Mouse (Mus musculus) neural tube, embryonic 12.5 days (tissue): ENCODE measurements around the gene Peli1. TPM values are rescaled to one million over a fixed set of nuclear protein-coding genes. Genes with fewer than 3 reads are reported as not detected.

Source experiments
- ATAC-seq: fragments of 200-750 bp; cut with Nextera tagmentation; 2 replicates; pipeline ENCODE4 v1.8.0; 2017; ENCODE audit warnings: low read depth, mild to moderate bottlenecking, moderate TSS enrichment, moderate library complexity; ENCODE audit not compliant: low FRiP score
- H3K27ac ChIP-seq: fragments of 300-500 bp; sonication (generic); 2 replicates; pipeline ENCODE4 v1.5.1; 2016
- H3K27me3 ChIP-seq: fragments of 300-500 bp; sonication (generic); replicated peaks from 2 replicates; pipeline ENCODE4 v1.6.1; 2016; ENCODE audit warnings: mild to moderate bottlenecking
- H3K36me3 ChIP-seq: fragments of 300-500 bp; sonication (generic); 2 replicates; pipeline ENCODE4 v1.6.1; 2016; ENCODE audit warnings: mild to moderate bottlenecking
- H3K4me1 ChIP-seq: fragments of 300-500 bp; sonication (generic); 2 replicates; pipeline ENCODE4 v1.6.1; 2016
- H3K4me2 ChIP-seq: fragments of 300-500 bp; sonication (generic); replicated peaks from 2 replicates; pipeline ENCODE4 v1.6.1; 2016; ENCODE audit warnings: mild to moderate bottlenecking
- H3K4me3 ChIP-seq: fragments of 300-500 bp; sonication (generic); 2 replicates; pipeline ENCODE4 v1.5.1; 2016
- H3K9ac ChIP-seq: fragments of 300-500 bp; sonication (generic); 2 replicates; pipeline ENCODE4 v1.6.1; 2016; ENCODE audit warnings: mild to moderate bottlenecking
- H3K9me3 ChIP-seq: fragments of 300-500 bp; sonication (generic); 2 replicates; pipeline ENCODE4 v1.6.1; 2016; ENCODE audit warnings: mild to moderate bottlenecking
- WGBS: fragments of 180-500 bp; shearing (Covaris S2); methylation state at CpG from one replicate; pipeline ENCODE4 v1.1.7; 2016; 5-methylcytosine and 5-hydroxymethylcytosine counted together
- polyA plus RNA-seq: library from polyadenylated mRNA; unstranded; fragments of >200 nt; fragmentation: Nextera tagmentation; extraction: Ambion mirVana; gene quantifications from 2 replicates; pipeline ENCODE4 v1.2.1, GENCODE M21; 2016

The Peli1 gene
- polyA plus RNA-seq, 1 experiment from 2014 or later: 109 TPM

DNA sequence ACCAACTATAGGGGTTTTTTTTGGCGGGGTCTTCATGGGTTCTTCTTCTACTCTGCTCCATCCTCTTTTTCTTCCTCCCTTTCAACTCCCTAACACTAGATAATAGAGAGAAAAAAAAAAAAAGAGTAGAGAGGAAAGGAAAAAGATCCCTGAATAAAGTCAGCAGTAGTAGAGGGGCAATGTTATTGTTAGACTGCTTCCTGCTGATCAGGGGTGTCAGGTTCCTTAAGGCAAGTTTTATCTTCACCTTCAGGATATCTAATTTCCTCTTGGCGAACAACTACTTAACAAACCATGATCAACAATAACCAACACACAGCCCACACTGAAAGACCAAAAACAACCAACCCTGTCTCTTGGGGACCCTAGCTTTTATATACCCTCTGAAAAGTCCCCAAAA is 31.3 kb downstream of the Peli1 start:
- Histone ChIP-seq H3K4me3 (no peak overlapping the region), H3K27ac (no peak overlapping the region), H3K9ac (no peak overlapping the region), H3K4me2 (no peak overlapping the region), H3K27me3 (no peaks in the 10 kb centered on the region), H3K36me3 (no peaks in the 10 kb centered on the region), H3K4me1 (no peaks in the 10 kb centered on the region), H3K9me3 (0 out of 2 replicates have a peak, but pooled peaks cover 6% of the 10 kb centered on the region)
- no peak for ATAC-seq
- 75% methylated on average over 2 of the region's 2 CpGs for whole genome bisulfite sequencing

GRCm38 (mm10) chr11:21131692-21132091 is 40.6 kb downstream of the Peli1 start:
- ATAC-seq: no peak
- Histone ChIP-seq H3K27me3 (no peaks in the 10 kb centered on the region), H3K4me1 (no peaks in the 10 kb centered on the region), H3K9ac (no peak overlapping the region), H3K27ac (no peak overlapping the region), H3K4me2 (no peak overlapping the region), H3K9me3 (peaks cover 11% of the 10 kb centered on the region), H3K36me3 (peaks cover 10% of the 10 kb centered on the region; the same call in 1 of the 2 replicates), H3K4me3 (no peak overlapping the region)
- WGBS: 88% methylated on average over 2 of the region's 2 CpGs

DNA sequence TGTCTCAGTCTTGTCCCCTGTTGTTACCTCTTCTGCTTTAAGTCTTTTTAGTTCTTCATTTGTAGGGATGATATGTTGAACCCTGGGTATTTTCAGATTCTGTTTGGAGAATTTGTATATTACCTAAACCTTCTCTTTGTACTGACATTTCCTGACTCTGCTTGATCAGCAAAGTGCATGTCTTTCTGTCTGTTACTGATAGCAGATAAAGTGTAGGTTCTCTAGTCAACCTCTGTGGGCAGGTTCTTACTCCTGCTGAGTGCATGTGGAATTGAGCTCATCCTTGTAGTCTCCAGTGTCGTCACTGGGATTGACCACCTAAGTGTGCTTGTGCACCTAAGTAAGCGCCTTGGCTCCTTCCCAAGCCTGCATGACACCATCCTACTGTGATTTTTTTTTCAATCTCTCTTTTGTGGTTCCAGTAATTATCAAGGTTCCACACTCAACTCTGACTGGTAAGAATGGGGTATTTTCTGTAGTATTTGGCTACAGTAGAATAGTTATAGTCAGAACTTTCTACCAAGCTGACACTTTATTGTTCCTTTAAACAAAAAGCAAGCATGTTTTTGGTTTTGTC is 43.9 kb downstream of the Peli1 start:
- H3K27me3 ChIP-seq: no peaks in the 10 kb centered on the region
- no peak for ATAC-seq
- no peak overlapping the region for H3K4me3 ChIP-seq
- H3K36me3 ChIP-seq: peaks cover 18% of the 10 kb centered on the region; the same call in 1 of the 2 replicates
- H3K9me3 ChIP-seq: no peaks in the 10 kb centered on the region
- no peak overlapping the region for H3K27ac ChIP-seq
- no peak overlapping the region for H3K9ac ChIP-seq
- 87% methylated on average over 2 of the region's 2 CpGs for WGBS
- no peak overlapping the region for H3K4me2 ChIP-seq
- no peaks in the 10 kb centered on the region for H3K4me1 ChIP-seq

DNA sequence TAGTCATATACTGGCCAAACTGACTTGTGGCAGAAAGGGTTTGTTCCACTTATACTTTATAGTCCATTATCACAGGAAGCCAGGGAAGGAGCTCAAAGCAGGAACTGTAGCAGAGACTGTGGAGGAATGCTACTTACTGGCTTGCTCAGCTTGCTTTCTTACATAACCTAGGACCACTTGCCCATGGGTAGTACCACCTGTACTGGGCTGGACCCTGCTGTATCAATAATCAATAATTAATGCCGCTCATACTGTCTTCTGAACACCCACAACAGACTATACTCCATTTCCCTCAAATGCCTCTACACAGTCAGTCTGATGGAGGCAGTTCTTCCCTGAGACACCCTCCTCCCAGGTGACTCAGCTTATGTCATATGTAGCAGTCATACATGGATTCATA is 48.4 kb downstream of the Peli1 start:
- no peak overlapping the region for H3K4me3 ChIP-seq
- no peak overlapping the region for H3K4me2 ChIP-seq
- peaks cover 41% of the 10 kb centered on the region for H3K36me3 ChIP-seq
- no peak for ATAC-seq
- 91% methylated on average over 1 of the region's 1 CpGs for WGBS
- H3K27ac ChIP-seq: no peak overlapping the region
- H3K9me3 ChIP-seq: no peaks in the 10 kb centered on the region
- no peaks in the 10 kb centered on the region for H3K27me3 ChIP-seq
- H3K9ac ChIP-seq: no peak overlapping the region
- H3K4me1 ChIP-seq: no peaks in the 10 kb centered on the region

DNA sequence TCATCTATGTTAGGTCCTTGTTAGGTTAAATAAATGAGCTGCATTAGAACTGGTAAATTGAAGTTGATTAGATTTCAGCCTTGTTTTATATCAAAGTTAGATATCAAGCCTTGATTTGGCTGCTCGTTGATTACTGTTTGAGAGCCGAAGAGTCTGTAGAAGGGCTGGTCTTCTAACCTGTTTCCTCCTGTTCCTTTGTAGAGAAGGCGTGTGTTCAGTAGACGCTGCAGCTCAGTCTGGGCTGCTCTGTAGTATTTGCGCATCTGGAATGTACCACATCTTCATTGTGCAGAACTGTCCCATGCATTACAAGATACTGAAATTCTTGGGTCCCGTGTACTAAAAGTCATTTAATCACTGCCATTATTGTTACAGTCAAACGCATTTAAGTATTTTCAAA is 50.2 kb downstream of the Peli1 start:
- ATAC-seq: no peak
- peaks cover 43% of the 10 kb centered on the region for H3K36me3 ChIP-seq
- WGBS: 96% methylated on average over 7 of the region's 7 CpGs
- no peak overlapping the region for H3K27ac ChIP-seq
- H3K4me3 ChIP-seq: no peak overlapping the region
- H3K27me3 ChIP-seq: no peaks in the 10 kb centered on the region
- H3K9ac ChIP-seq: no peak overlapping the region
- no peaks in the 10 kb centered on the region for H3K4me1 ChIP-seq
- H3K4me2 ChIP-seq: no peak overlapping the region
- H3K9me3 ChIP-seq: no peaks in the 10 kb centered on the region

DNA sequence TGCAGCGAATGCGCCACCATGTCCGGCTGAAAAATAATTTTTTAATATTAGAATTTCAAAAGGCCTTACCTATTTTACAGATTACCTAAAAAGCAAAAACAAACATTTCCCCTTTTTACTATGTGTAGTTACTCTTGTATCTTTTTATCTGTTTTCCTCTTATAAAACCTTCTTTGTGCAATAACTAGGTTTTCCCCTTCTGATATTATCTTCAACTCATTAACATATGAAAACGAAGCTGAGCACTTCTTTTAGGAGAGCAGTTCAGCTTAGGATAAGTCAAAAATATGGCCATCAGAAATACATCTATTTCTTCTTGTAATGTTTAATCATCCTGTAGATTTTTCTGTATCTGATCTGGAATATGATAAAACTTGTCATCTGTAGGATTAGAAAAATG is 50.7 kb downstream of the Peli1 start:
- WGBS: 91% methylated on average over 4 of the region's 4 CpGs
- Histone ChIP-seq H3K27ac (no peak overlapping the region), H3K4me2 (no peak overlapping the region), H3K36me3 (peaks cover 46% of the 10 kb centered on the region), H3K4me1 (no peaks in the 10 kb centered on the region), H3K27me3 (no peaks in the 10 kb centered on the region), H3K4me3 (no peak overlapping the region), H3K9me3 (no peaks in the 10 kb centered on the region), H3K9ac (no peak overlapping the region)
- ATAC-seq: no peak

DNA sequence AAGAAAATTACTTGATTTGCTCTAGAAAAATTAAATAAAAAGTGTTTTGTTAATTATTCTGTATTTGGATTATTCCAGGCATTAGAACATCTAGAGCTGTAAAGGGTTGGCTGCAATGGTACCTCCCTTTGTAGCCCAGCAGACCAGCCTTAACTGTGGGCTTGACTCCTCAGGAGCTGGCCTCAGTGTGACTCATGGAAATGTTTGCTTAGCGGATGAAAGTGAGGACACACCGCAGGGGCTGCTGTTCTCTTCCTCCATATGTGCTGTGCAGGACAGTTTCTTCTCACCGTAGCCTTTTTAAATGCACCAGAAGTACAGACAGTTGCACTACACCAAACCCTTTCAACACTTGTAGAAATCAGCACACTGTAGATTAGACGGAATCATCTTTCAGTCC is 58.4 kb downstream of the Peli1 start:
- WGBS: 83% methylated on average over 4 of the region's 4 CpGs
- no peak for ATAC-seq
- no peak overlapping the region for H3K9ac ChIP-seq
- no peak overlapping the region for H3K4me3 ChIP-seq
- no peak overlapping the region for H3K27ac ChIP-seq
- no peaks in the 10 kb centered on the region for H3K27me3 ChIP-seq
- H3K4me2 ChIP-seq: no peak overlapping the region
- no peaks in the 10 kb centered on the region for H3K9me3 ChIP-seq
- no peaks in the 10 kb centered on the region for H3K4me1 ChIP-seq
- peaks cover 49% of the 10 kb centered on the region for H3K36me3 ChIP-seq

DNA sequence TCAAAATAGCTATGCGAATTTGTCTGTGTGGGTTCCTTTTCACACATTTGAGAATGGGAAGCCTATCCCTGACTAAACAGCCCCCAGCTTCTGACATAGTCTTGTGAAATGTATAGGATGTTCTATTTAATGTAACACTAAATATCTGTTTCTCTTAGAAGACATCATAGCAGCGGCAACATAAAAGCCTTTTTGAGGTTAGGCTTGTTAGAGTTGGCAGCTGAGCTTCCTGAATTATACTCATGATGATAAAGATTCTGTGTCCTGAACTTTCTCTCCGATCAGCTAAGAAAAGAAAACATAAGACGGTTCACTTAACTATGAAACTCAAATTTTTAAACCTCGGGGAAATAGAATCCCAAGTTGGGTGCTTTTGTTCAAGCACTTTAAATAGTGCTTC is 59.2 kb downstream of the Peli1 start:
- H3K4me3 ChIP-seq: no peak overlapping the region
- 91% methylated on average over 5 of the region's 5 CpGs for WGBS
- H3K4me1 ChIP-seq: no peaks in the 10 kb centered on the region
- H3K27ac ChIP-seq: no peak overlapping the region
- no peaks in the 10 kb centered on the region for H3K27me3 ChIP-seq
- peaks cover 50% of the 10 kb centered on the region for H3K36me3 ChIP-seq
- no peak for ATAC-seq
- no peak overlapping the region for H3K9ac ChIP-seq
- H3K4me2 ChIP-seq: no peak overlapping the region
- no peaks in the 10 kb centered on the region for H3K9me3 ChIP-seq

DNA sequence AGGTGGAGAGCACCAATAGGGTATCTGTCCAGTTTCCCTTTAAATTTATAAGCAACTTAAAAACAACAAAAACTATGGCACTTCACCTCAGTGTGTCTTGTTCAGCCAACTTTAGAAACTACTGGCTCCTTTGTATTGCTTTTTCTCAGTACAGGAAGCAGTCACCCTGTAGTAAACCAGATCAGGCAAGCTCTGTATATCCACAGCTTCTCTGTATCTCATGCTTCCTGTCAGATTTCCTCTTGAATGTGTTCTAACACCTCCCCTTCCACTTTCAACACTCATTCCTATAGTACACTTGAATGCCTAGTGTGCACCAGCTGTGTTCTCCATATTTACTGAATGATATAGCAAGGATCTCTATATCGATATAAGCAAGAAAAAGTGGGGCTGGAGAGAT is 60.6 kb downstream of the Peli1 start:
- H3K36me3 ChIP-seq: peaks cover 40% of the 10 kb centered on the region
- 98% methylated on average over 1 of the region's 1 CpGs for WGBS

DNA sequence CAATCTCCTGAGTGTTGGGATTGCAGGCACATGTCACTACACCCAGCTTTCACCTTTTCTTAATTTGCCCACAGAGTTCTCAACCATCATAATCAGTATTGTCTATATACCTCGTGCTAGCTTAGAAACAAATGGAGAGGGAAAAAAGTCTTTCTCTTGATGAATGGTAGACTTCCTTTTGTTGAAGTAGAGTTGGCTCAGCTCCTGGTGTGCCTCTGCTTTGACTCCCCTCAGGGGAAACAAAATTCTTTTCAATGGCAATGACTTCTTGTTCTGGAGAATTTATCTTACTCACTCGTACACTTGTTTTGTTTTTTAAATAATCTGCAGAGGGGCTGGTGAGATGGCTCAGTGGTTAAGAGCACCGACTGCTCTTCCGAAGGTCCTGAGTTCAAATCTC is 62.0 kb downstream of the Peli1 start:
- whole genome bisulfite sequencing: 89% methylated on average over 4 of the region's 4 CpGs
- no peak overlapping the region for H3K4me3 ChIP-seq
- no peaks in the 10 kb centered on the region for H3K27me3 ChIP-seq
- H3K36me3 ChIP-seq: peaks cover 27% of the 10 kb centered on the region
- no peak overlapping the region for H3K9ac ChIP-seq
- H3K27ac ChIP-seq: no peak overlapping the region
- no peaks in the 10 kb centered on the region for H3K9me3 ChIP-seq
- no peaks in the 10 kb centered on the region for H3K4me1 ChIP-seq
- no peak for ATAC-seq
- H3K4me2 ChIP-seq: no peak overlapping the region

More for the DNA sequence above, 60.6 kb downstream of the Peli1 start:
- H3K4me1 ChIP-seq: no peaks in the 10 kb centered on the region
- no peak for ATAC-seq
- H3K9me3 ChIP-seq: no peaks in the 10 kb centered on the region
- no peaks in the 10 kb centered on the region for H3K27me3 ChIP-seq
- no peak overlapping the region for H3K4me2 ChIP-seq
- no peak overlapping the region for H3K27ac ChIP-seq
- no peak overlapping the region for H3K4me3 ChIP-seq
- H3K9ac ChIP-seq: no peak overlapping the region

DNA sequence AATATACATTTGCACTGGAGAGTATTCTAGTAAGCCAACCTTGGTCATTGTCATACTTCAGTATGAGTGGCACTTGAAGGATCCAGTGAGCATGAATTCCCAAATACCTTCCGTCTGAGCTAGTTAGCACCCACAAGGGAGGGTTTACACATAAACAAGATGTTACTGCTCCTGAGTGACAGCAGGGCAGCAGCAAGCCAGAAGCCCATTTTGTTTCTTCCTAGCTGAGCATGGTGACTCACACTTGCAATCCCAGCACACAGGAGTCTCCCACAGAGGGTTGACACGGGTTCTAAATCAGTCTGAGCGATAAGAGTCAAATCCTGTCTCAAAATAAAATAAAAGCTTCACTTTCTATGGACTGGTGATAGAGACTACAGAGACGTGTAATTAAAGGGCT is 66.5 kb downstream of the Peli1 start:
- H3K27ac ChIP-seq: no peak overlapping the region
- no peak overlapping the region for H3K9ac ChIP-seq
- no peaks in the 10 kb centered on the region for H3K4me1 ChIP-seq
- no peaks in the 10 kb centered on the region for H3K27me3 ChIP-seq
- peaks cover 13% of the 10 kb centered on the region for H3K36me3 ChIP-seq
- 81% methylated on average over 4 of the region's 4 CpGs for WGBS
- no peak overlapping the region for H3K4me2 ChIP-seq
- H3K4me3 ChIP-seq: no peak overlapping the region
- no peak for ATAC-seq
- H3K9me3 ChIP-seq: no peaks in the 10 kb centered on the region

GRCm38 (mm10) chr11:21162093-21162492 is 71.0 kb downstream of the Peli1 start:
- no peak overlapping the region for H3K27ac ChIP-seq

DNA sequence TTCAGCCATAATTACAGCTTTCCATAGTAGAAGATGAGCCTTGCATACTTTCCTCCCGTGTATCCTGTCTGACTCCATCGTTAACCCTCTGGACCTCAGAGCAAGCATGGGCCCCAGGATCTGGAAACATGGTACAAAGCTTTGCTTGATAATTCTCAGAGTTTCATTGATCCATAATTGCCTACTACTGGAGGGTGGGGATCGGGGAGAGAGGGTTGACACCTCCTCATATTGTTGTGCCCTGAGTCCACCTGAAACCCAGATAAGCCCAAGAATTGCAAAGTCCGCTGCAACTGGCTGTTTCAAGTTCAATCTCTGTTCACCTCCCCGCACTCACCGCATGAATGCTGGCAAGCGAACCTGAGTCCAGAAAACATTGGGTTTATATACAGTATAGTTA is 72.1 kb downstream of the Peli1 start:
- ATAC-seq: no peak
- H3K4me2 ChIP-seq: no peak overlapping the region
- H3K4me1 ChIP-seq: no peaks in the 10 kb centered on the region
- H3K27me3 ChIP-seq: no peaks in the 10 kb centered on the region
- no peak overlapping the region for H3K9ac ChIP-seq
- 65% methylated on average over 7 of the region's 7 CpGs for WGBS
- H3K36me3 ChIP-seq: no peaks in the 10 kb centered on the region
- no peak overlapping the region for H3K27ac ChIP-seq
- H3K4me3 ChIP-seq: no peak overlapping the region
- no peaks in the 10 kb centered on the region for H3K9me3 ChIP-seq

More at GRCm38 (mm10) chr11:21162093-21162492, 71.0 kb downstream of the Peli1 start:
- H3K4me1 ChIP-seq: no peaks in the 10 kb centered on the region
- H3K36me3 ChIP-seq: no peaks in the 10 kb centered on the region
- WGBS: 77% methylated on average over 5 of the region's 5 CpGs
- no peak for ATAC-seq
- H3K9ac ChIP-seq: no peak overlapping the region
- H3K27me3 ChIP-seq: no peaks in the 10 kb centered on the region
- no peaks in the 10 kb centered on the region for H3K9me3 ChIP-seq
- no peak overlapping the region for H3K4me2 ChIP-seq
- no peak overlapping the region for H3K4me3 ChIP-seq
